Mouse (Mus musculus): ENCODE measurements around the gene Hmcn1. TPM values are rescaled to one million over a fixed set of nuclear protein-coding genes. Genes with fewer than 3 reads are reported as not detected.

The Hmcn1 gene
- polyA plus RNA-seq, 1 experiment from 2014 or later = 20.4 TPM

- H3K36me3 ChIP-seq = no peaks in the 10 kb centered on the region
- 0 out of 2 replicates have a peak, but pooled peaks cover 2% of the 10 kb centered on the region for H3K4me1 ChIP-seq
- no peaks in the 10 kb centered on the region for H3K9me3 ChIP-seq
- WGBS = 67% methylated on average over 3 of the region's 3 CpGs
- H3K27ac ChIP-seq = no peak overlapping the region
- H3K4me3 ChIP-seq = no peak overlapping the region
- H3K9ac ChIP-seq = no peak overlapping the region
- ATAC-seq (ENCODE audit: insufficient number of reproducible peaks, low FRiP score, low TSS enrichment, low read depth) = no peak
- no peak overlapping the region for H3K4me2 ChIP-seq
- H3K27me3 ChIP-seq = no peaks in the 10 kb centered on the region
Observed at GRCm38 (mm10) chr1:150872105-150872504, 121.1 kb downstream of the Hmcn1 start.

DNA sequence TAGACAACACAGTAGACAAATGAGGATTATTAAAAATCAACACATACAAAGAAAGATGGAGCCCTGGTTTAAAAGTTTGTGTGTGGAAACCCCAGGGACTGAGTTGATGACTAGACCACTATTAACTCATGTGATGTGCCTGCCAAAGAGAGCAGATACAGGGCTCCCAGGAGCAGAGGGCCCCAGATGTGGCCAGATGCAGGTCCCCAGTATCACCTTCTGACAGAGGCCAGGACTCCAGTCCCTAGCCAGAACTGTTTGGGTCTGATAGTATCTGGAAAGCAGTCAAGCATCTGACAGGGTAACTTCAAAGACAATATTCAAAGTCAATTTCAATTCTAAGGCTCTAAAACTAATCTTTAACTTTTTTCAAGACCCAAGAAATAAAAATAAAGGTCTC lies 124.0 kb downstream of the Hmcn1 start:
- no peaks in the 10 kb centered on the region for H3K36me3 ChIP-seq
- H3K4me3 ChIP-seq = no peak overlapping the region
- H3K27ac ChIP-seq = no peak overlapping the region
- H3K27me3 ChIP-seq = no peaks in the 10 kb centered on the region
- no peak overlapping the region for H3K9ac ChIP-seq
- H3K9me3 ChIP-seq = no peaks in the 10 kb centered on the region
- no peak overlapping the region for H3K4me2 ChIP-seq
- 0 out of 2 replicates have a peak, but pooled peaks cover 4% of the 10 kb centered on the region for H3K4me1 ChIP-seq
- ATAC-seq (ENCODE audit: insufficient number of reproducible peaks, low FRiP score, low TSS enrichment, low read depth) = no peak

GRCm38 (mm10) chr1:150866615-150867014 lies 126.6 kb downstream of the Hmcn1 start:
- H3K27me3 ChIP-seq = no peaks in the 10 kb centered on the region
- H3K36me3 ChIP-seq = no peaks in the 10 kb centered on the region
- no peak overlapping the region for H3K4me2 ChIP-seq
- no peaks in the 10 kb centered on the region for H3K9me3 ChIP-seq
- 74% methylated on average over 5 of the region's 5 CpGs for WGBS
- no peak overlapping the region for H3K4me3 ChIP-seq
- no peak overlapping the region for H3K9ac ChIP-seq
- H3K27ac ChIP-seq = no peak overlapping the region
- no peak for ATAC-seq (ENCODE audit: insufficient number of reproducible peaks, low FRiP score, low TSS enrichment, low read depth)
- H3K4me1 ChIP-seq = 0 out of 2 replicates have a peak, but pooled peaks cover 4% of the 10 kb centered on the region

DNA sequence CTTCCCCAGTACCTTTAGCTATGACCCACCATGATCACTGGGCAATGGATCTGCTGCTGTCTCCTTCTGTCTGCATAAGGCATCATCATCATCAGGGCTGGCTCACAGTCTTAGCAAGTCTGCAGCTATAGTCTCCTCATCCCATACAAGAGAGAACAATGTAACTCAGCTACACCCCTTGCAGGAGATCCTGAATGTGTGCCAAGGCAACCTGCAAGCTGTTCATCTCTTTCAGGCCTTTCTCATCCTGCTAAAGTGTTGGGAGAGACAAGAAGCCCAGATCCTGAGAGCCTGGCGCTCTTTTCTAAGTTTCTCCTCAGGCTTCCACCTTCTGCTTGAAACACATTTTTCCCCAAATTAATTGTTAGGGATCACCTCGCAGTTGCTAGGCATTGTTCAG lies 135.5 kb downstream of the Hmcn1 start:
- H3K9me3 ChIP-seq = no peaks in the 10 kb centered on the region
- 84% methylated on average over 2 of the region's 2 CpGs for WGBS
- no peak for ATAC-seq (ENCODE audit: insufficient number of reproducible peaks, low FRiP score, low TSS enrichment, low read depth)
- H3K4me3 ChIP-seq = no peak overlapping the region
- H3K4me1 ChIP-seq = no peaks in the 10 kb centered on the region
- no peak overlapping the region for H3K27ac ChIP-seq
- no peak overlapping the region for H3K9ac ChIP-seq
- no peaks in the 10 kb centered on the region for H3K36me3 ChIP-seq
- no peak overlapping the region for H3K4me2 ChIP-seq
- H3K27me3 ChIP-seq = no peaks in the 10 kb centered on the region

DNA sequence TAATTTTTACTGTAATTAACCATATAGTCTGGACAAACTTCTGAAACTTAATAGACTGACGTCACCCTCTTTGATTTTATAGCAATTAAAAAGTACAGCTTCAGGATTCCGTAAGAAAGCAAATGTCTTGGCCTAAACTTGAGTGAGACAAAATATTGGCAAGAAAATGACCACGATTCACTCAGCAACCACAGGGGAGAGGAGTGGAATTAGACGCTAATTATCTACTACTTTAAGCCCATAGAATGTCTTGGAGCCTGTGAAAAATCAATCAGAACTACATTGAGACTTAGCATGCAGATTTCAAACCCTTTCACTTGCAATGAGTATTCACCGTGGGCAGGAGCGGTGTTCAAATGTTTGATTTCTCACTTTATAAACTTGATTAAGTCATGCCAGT lies 159.8 kb downstream of the Hmcn1 start:
- H3K4me2 ChIP-seq = no peak overlapping the region
- H3K27ac ChIP-seq = no peak overlapping the region
- ATAC-seq (ENCODE audit: insufficient number of reproducible peaks, low FRiP score, low TSS enrichment, low read depth) = no peak
- no peaks in the 10 kb centered on the region for H3K9me3 ChIP-seq
- H3K4me1 ChIP-seq = peaks cover 4% of the 10 kb centered on the region; the same call in 1 of the 2 replicates
- 60% methylated on average over 6 of the region's 6 CpGs for WGBS
- H3K36me3 ChIP-seq = no peaks in the 10 kb centered on the region
- no peak overlapping the region for H3K9ac ChIP-seq
- no peak overlapping the region for H3K4me3 ChIP-seq
- no peaks in the 10 kb centered on the region for H3K27me3 ChIP-seq

DNA sequence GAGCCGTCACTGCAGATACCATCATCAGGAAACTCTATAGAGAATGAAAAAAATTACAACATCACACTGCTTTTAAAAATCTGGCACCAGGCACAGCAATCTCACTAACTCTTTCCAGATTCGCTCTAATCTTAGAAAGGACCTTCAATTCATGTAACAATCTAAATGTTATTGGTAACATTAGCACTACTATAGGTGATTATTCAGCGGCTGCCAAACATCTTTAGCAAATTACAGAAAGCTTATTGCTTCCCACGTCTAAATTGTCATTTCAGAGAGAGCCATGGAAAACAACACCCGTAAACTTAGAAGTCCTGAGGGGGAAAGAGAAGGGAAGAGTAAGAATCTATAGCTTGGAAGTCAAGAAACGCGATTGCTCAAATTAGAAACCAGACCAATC lies 163.4 kb downstream of the Hmcn1 start:
- WGBS = 24% methylated on average over 7 of the region's 7 CpGs
- Histone ChIP-seq H3K4me1 (peaks cover 4% of the 10 kb centered on the region; the same call in 1 of the 2 replicates), H3K36me3 (no peaks in the 10 kb centered on the region), H3K4me2 (no peak overlapping the region), H3K9ac (no peak overlapping the region), H3K4me3 (no peak overlapping the region), H3K27me3 (no peaks in the 10 kb centered on the region), H3K9me3 (no peaks in the 10 kb centered on the region), H3K27ac (no peak overlapping the region)
- no peak for ATAC-seq (ENCODE audit: insufficient number of reproducible peaks, low FRiP score, low TSS enrichment, low read depth)

DNA sequence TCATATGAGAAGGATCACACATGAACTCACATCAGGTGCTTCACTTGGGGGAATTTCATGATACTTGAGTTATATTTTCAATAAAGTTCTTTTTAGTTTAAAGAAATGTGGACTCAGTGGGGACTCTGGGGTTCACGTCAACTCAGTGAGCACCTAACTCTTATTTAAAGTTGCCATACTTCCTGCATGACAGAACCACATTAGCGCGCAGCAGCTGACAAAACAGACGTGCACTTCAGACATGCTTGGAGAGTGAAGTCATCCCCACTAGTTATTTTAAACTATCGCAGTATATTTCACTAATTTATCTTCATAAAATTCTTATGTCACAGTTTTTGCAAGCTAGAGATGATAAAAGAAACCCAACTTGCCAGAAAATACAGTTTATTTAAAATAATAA lies 166.1 kb downstream of the Hmcn1 start:
- H3K27ac ChIP-seq = no peak overlapping the region
- H3K4me2 ChIP-seq = no peak overlapping the region
- H3K9me3 ChIP-seq = no peaks in the 10 kb centered on the region
- no peaks in the 10 kb centered on the region for H3K36me3 ChIP-seq
- 50% methylated on average over 5 of the region's 5 CpGs for WGBS
- no peak for ATAC-seq (ENCODE audit: insufficient number of reproducible peaks, low FRiP score, low TSS enrichment, low read depth)
- no peak overlapping the region for H3K4me3 ChIP-seq
- no peaks in the 10 kb centered on the region for H3K27me3 ChIP-seq
- no peak overlapping the region for H3K9ac ChIP-seq
- peaks cover under 1% of the 10 kb centered on the region; the same call in 1 of the 2 replicates for H3K4me1 ChIP-seq

GRCm38 (mm10) chr1:150824334-150825005 lies 168.8 kb downstream of the Hmcn1 start:
- H3K36me3 ChIP-seq = no peaks in the 10 kb centered on the region
- H3K9me3 ChIP-seq = no peaks in the 10 kb centered on the region
- no peak overlapping the region for H3K4me2 ChIP-seq
- H3K4me1 ChIP-seq = no peaks in the 10 kb centered on the region
- ATAC-seq (ENCODE audit: insufficient number of reproducible peaks, low FRiP score, low TSS enrichment, low read depth) = no peak
- H3K27me3 ChIP-seq = no peaks in the 10 kb centered on the region
- H3K27ac ChIP-seq = no peak overlapping the region
- H3K4me3 ChIP-seq = no peak overlapping the region
- WGBS = 47% methylated on average over 5 of the region's 5 CpGs
- H3K9ac ChIP-seq = no peak overlapping the region

GRCm38 (mm10) chr1:150816035-150816807 lies 177.0 kb downstream of the Hmcn1 start:
- no peak for ATAC-seq (ENCODE audit: insufficient number of reproducible peaks, low FRiP score, low TSS enrichment, low read depth)
- H3K36me3 ChIP-seq = no peaks in the 10 kb centered on the region
- H3K4me3 ChIP-seq = no peak overlapping the region
- WGBS = 52% methylated on average over 11 of the region's 11 CpGs
- H3K27ac ChIP-seq = peak overlapping the region; percentile 55
- no peak overlapping the region for H3K4me2 ChIP-seq
- H3K4me1 ChIP-seq = peaks cover 10% of the 10 kb centered on the region
- no peaks in the 10 kb centered on the region for H3K27me3 ChIP-seq
- H3K9me3 ChIP-seq = no peaks in the 10 kb centered on the region
- no peak overlapping the region for H3K9ac ChIP-seq

- WGBS = 70% methylated on average over 4 of the region's 4 CpGs
- no peak for ATAC-seq (ENCODE audit: insufficient number of reproducible peaks, low FRiP score, low TSS enrichment, low read depth)
- peaks cover 10% of the 10 kb centered on the region for H3K4me1 ChIP-seq
- no peaks in the 10 kb centered on the region for H3K36me3 ChIP-seq
- no peak overlapping the region for H3K9ac ChIP-seq
- no peak overlapping the region for H3K4me3 ChIP-seq
- no peak overlapping the region for H3K4me2 ChIP-seq
- H3K9me3 ChIP-seq = no peaks in the 10 kb centered on the region
- H3K27me3 ChIP-seq = no peaks in the 10 kb centered on the region
- H3K27ac ChIP-seq = no peak overlapping the region
Observed at GRCm38 (mm10) chr1:150814917-150815316, 178.3 kb downstream of the Hmcn1 start.

DNA sequence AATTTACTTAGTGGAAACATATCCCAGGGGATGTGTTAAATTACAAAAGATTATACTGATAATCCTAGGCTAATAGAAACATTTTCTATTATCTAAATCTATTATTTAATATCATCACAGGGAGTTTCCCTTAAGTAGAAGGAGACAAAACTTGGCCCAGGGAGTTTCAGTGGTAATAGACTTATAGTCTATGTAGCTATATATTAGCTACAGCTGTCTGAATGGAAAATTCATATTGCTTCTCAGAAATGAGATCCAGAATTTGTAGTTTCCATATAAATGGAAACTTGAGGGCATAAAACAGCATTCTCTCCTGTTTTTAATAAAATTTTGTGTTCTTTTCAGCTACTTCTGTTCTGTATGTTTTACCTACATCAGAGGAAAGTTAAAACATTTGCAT lies 179.9 kb downstream of the Hmcn1 start:
- no peak overlapping the region for H3K27ac ChIP-seq
- H3K27me3 ChIP-seq = no peaks in the 10 kb centered on the region
- H3K4me2 ChIP-seq = no peak overlapping the region
- H3K4me3 ChIP-seq = no peak overlapping the region
- no peak overlapping the region for H3K9ac ChIP-seq
- H3K36me3 ChIP-seq = no peaks in the 10 kb centered on the region
- ATAC-seq (ENCODE audit: insufficient number of reproducible peaks, low FRiP score, low TSS enrichment, low read depth) = 0 out of 2 replicates have a peak, but pooled peaks have one; percentile 19
- H3K9me3 ChIP-seq = no peaks in the 10 kb centered on the region
- peaks cover 10% of the 10 kb centered on the region for H3K4me1 ChIP-seq

DNA sequence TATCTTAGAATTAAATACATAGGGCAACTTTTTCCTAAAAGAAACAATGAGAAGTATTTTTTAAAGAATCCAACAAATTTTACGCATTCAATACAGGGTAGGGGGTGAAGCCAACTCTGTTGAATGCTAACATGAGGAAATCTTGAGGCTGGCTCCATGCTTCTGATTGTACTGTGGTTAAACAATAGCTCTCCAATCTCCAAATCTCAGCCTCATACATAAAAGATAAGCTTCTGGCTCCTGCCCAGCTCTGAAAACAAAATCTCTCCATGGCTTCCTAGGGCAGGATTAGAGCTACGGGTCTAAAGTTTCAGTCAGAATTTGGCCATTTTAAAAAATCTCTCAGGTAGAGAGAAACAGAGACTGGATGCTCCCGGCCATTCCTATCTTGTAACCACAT lies 186.4 kb downstream of the Hmcn1 start:
- no peak overlapping the region for H3K4me2 ChIP-seq
- no peak overlapping the region for H3K9ac ChIP-seq
- no peaks in the 10 kb centered on the region for H3K9me3 ChIP-seq
- H3K27ac ChIP-seq = no peak overlapping the region
- H3K36me3 ChIP-seq = peaks cover 4% of the 10 kb centered on the region; the same call in 1 of the 2 replicates
- ATAC-seq (ENCODE audit: insufficient number of reproducible peaks, low FRiP score, low TSS enrichment, low read depth) = no peak
- 90% methylated on average over 3 of the region's 3 CpGs for WGBS
- H3K27me3 ChIP-seq = no peaks in the 10 kb centered on the region
- no peaks in the 10 kb centered on the region for H3K4me1 ChIP-seq
- no peak overlapping the region for H3K4me3 ChIP-seq
